Mouse (Mus musculus) heart, postnatal 0 days (tissue): ENCODE results near the gene Dop1b. TPM values are rescaled to one million over a fixed set of nuclear protein-coding genes. Genes with fewer than 3 reads are reported as not detected.
"Not testable (repeated sequence)": the region's sequence is repeated elsewhere in the genome, so short reads cannot be mapped to it uniquely, and the experiment has no call there.

Experiments used
- ATAC-seq: fragments of 200-750 bp; cut with Nextera tagmentation; 2 replicates; pipeline ENCODE4 v1.8.0; 2017; ENCODE audit warnings: low read depth, moderate number of reproducible peaks, moderate library complexity; ENCODE audit not compliant: insufficient read depth
- DNase-seq: peaks from one replicate; pipeline ENCODE4 v3.0.0-alpha.2; 2016; ENCODE audit warnings: low spot score
- H3K27ac ChIP-seq: fragments of 300-500 bp; sonication (generic); 2 replicates; pipeline ENCODE4 v1.5.1; 2014; ENCODE audit warnings: low read depth, mild to moderate bottlenecking
- H3K27me3 ChIP-seq: fragments of 300-500 bp; sonication (generic); 2 replicates; pipeline ENCODE4 v1.6.1; 2014; ENCODE audit warnings: low read length, mixed read lengths; ENCODE audit not compliant: control insufficient read depth, insufficient read depth
- H3K36me3 ChIP-seq: fragments of 300-500 bp; sonication (generic); replicated peaks from 2 replicates; pipeline ENCODE4 v1.6.1; 2014; ENCODE audit warnings: low read length, mixed read lengths; ENCODE audit not compliant: control insufficient read depth, insufficient read depth
- H3K4me1 ChIP-seq: fragments of 300-500 bp; sonication (generic); 2 replicates; pipeline ENCODE4 v1.6.1; 2014; ENCODE audit warnings: antibody characterized with exemption; ENCODE audit not compliant: control insufficient read depth, insufficient read depth
- H3K4me2 ChIP-seq: fragments of 300-500 bp; sonication (generic); 2 replicates; pipeline ENCODE4 v1.6.1; 2014; ENCODE audit warnings: low read depth, mild to moderate bottlenecking, low read length, moderate library complexity
- H3K4me3 ChIP-seq: fragments of 300-500 bp; sonication (generic); 2 replicates; pipeline ENCODE4 v1.5.1; 2014; ENCODE audit warnings: low read depth, low read length
- H3K9ac ChIP-seq: fragments of 300-500 bp; sonication (generic); replicated peaks from 2 replicates; pipeline ENCODE4 v1.6.1; 2014; ENCODE audit warnings: low read depth, low read length, mixed read lengths
- H3K9me3 ChIP-seq: fragments of 300-500 bp; sonication (generic); replicated peaks from 2 replicates; pipeline ENCODE4 v1.6.1; 2016; ENCODE audit warnings: low read length; ENCODE audit not compliant: control insufficient read depth
- CTCF ChIP-seq: IDR thresholded peaks from 2 replicates; pipeline ENCODE4 v1.5.1; 2016; ENCODE audit warnings: antibody characterized with exemption, control low read depth, low read depth
- EP300 ChIP-seq: IDR thresholded peaks from 2 replicates; pipeline ENCODE4 v1.6.1; 2016; ENCODE audit warnings: antibody characterized with exemption, low read depth
- WGBS: fragments of 180-500 bp; shearing (Covaris S2); extraction: QIAGEN DNeasy Blood & Tissue Kit; methylation state at CpG from one replicate; pipeline ENCODE4 v1.1.7; 2014; 5-methylcytosine and 5-hydroxymethylcytosine counted together
- polyA plus RNA-seq: library from polyadenylated mRNA; unstranded; fragments of >200 nt; fragmentation: Nextera tagmentation; extraction: Ambion mirVana; gene quantifications from 2 replicates; pipeline ENCODE4 v1.2.1, GENCODE M21; 2015
- total RNA-seq: library from RNA; depleted of rRNA; stranded (reverse); fragments of >200 nt; gene quantifications from 2 replicates; pipeline ENCODE4 v1.2.3, GENCODE M21; 2014; ENCODE audit warnings: low replicate concordance; rRNA removed

Gene Dop1b
- 13.0 and 13.2 TPM in 2 replicates for total RNA-seq
- 6.0 and 7.2 TPM in 2 replicates for polyA plus RNA-seq

DNA sequence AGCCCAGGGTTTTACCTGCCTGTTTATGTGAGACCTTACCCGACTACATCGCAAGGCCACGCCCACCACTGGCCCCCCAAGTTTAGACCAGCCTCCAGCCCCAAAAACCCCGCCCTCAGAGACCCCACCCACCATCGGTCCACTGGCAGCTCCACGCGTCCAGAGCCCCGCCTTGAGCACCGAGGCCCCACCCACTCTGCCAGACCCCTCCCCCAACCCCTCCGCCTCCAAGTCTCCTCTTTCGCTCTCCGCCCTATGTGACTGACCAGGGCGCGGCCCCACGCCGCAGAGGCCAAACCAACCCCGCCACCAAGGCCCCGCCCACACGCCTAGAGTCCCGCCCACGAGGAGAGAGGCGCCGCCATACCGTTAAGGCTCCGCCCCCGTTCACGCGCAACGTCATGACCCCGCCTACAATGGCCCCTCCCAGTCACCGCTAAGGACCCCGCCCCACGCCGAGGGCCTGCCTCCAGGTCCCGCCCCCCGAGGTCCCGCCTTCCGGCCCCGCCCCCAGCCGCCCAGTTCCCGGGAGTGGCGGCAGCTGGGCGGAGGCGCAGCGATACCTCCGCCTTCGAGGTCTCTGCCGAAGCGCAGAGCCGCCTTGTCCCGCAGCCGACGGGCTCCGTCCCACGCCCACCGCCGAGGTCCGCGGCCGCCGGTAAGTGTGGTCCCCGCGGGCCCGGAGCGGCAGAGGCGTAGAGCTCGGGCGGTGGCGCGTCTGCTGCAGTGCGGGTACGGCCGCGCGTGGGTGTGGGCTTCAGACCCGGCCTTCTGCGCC is at the start of gene Dop1b:
Dop1b (plus strand) TSS at position 494 of the 778 bp plus-strand sequence.
- no peak for TF ChIP-seq CTCF
- TF ChIP-seq EP300, result no peak; the same call in 1 of the 2 replicates
- Histone ChIP-seq H3K4me2 (peak within 1 kb of the TSS; percentile 97), H3K27me3 (no peaks in the 10 kb centered on the region), H3K9me3 (no peaks in the 10 kb centered on the region), H3K4me1 (0 out of 2 replicates have a peak, but pooled peaks cover 5% of the 10 kb centered on the region), H3K4me3 (peak within 1 kb of the TSS; percentile 82), H3K9ac (peak within 1 kb of the TSS; percentile 80), H3K27ac (peak within 1 kb of the TSS; percentile 71), H3K36me3 (no peaks in the 10 kb centered on the region)
- ATAC-seq (peak; percentile 96), DNase-seq (peak; percentile 98)
- under 1% methylated on average over 77 of the region's 77 CpGs for WGBS

DNA sequence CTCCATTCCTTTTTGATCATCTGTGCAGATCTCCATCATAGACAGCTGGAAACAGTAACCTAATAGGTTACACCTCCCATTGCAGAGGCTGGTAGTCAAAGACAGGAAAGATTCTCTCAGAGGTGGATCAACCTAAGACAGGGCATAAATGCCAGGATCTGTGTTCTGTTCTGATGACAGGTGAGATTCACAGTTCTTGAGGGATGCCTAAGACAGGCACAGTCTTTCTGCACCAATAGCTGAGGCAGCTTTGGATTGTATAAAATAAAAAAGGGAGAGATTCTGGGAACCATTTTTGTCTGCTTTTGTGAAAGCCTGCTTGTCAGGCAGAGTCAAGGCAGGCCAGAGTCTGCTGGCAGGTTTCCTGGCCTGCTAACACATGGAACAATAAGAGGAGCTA is 43.7 kb upstream of the Dop1b start:
- no peak for TF ChIP-seq CTCF
- TF ChIP-seq EP300, result no peak
- Histone ChIP-seq H3K4me3 (no peak overlapping the region), H3K27me3 (no peaks in the 10 kb centered on the region), H3K4me1 (no peaks in the 10 kb centered on the region), H3K9me3 (peaks cover 7% of the 10 kb centered on the region; the same call in 1 of the 2 replicates), H3K4me2 (no peak overlapping the region), H3K9ac (no peak overlapping the region), H3K36me3 (no peaks in the 10 kb centered on the region), H3K27ac (no peak overlapping the region)
- no peak for DNase-seq
- ATAC-seq, result no peak

DNA sequence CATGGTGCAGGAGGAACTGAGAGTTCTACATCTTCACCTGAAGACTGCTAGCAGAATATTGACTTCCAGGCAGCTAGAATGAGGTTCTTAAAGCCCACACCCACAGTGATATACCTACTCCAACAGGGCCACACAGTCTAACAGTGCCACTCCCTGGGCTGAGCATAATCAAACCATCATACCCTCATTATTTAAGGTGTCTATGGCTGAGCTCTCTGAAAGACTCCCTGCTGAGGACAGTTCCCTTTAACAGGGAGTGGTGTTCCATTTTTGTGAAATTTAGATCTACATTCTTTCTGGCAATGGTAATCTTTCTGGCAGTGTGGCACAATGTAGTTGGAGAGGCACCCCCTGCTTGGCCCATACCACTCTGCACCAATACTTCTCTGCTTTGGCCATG is 42.2 kb upstream of the Dop1b start:
- Histone ChIP-seq H3K36me3 (no peaks in the 10 kb centered on the region), H3K27ac (no peak overlapping the region), H3K9ac (no peak overlapping the region), H3K4me3 (no peak overlapping the region), H3K27me3 (no peaks in the 10 kb centered on the region), H3K4me1 (no peaks in the 10 kb centered on the region), H3K9me3 (peaks cover 7% of the 10 kb centered on the region; the same call in 1 of the 2 replicates), H3K4me2 (no peak overlapping the region)
- DNase-seq (no peak), ATAC-seq (no peak)
- TF ChIP-seq CTCF (no peak), EP300 (no peak)

DNA sequence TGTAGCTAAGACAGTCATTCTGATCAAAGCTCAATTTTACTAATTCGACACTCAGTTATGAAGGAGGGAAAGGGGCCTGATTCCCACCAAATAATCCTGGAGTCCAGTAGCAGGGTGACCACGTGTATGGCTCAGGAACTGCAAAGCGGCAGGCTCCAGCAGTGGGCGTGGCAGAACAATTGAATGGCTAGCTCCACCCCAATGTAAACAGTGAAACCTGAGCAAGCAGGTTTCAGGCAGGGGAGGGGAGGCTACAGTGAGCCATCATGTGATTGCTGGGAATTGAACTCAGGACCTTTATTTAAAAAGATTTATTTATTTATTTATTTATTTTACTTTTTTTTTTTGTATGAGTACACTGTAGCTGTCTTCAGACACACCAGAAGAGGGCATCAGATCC is 41.2 kb upstream of the Dop1b start:
- not testable (repeated sequence) for ATAC-seq

DNA sequence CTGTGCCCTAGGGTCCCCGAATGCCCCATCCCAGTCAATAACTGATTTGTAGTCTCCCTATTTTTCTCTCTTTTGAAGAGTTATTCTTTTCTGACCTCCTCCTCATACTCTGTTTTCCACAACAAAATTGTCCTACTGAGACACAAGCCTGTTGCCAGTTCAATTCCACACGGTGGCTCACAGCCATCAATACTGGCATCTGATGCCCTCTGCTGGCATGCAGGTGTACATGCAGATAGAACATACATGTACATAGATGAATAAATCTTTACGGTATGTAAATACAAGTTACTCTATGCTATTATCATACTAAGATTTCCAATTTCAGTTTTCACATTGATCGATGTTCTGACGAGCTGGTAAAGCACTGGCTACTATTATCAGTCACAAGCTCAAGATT is 40.6 kb upstream of the Dop1b start:
- ATAC-seq, result no peak

More for the DNA sequence above, 41.2 kb upstream of the Dop1b start:
- H3K9me3 ChIP-seq, H3K27me3 ChIP-seq, H3K9ac ChIP-seq, H3K4me3 ChIP-seq, H3K27ac ChIP-seq, H3K4me2 ChIP-seq, H3K36me3 ChIP-seq, DNase-seq, H3K4me1 ChIP-seq: not testable (repeated sequence)
- WGBS, result 43% methylated on average over 4 of the region's 4 CpGs

More for the DNA sequence above, 40.6 kb upstream of the Dop1b start:
- 82% methylated on average over 5 of the region's 5 CpGs for WGBS
- no peak overlapping the region for H3K27ac ChIP-seq
- TF ChIP-seq EP300 (no peak), CTCF (peak; percentile 22; the same call in 1 of the 2 replicates)
- H3K4me3 ChIP-seq, result no peak overlapping the region
- no peaks in the 10 kb centered on the region for H3K4me1 ChIP-seq
- H3K9me3 ChIP-seq, result peaks cover 7% of the 10 kb centered on the region; the same call in 1 of the 2 replicates
- DNase-seq, result no peak
- H3K4me2 ChIP-seq, result no peak overlapping the region
- H3K27me3 ChIP-seq, result 0 out of 2 replicates have a peak, but pooled peaks cover 1% of the 10 kb centered on the region
- H3K36me3 ChIP-seq, result no peaks in the 10 kb centered on the region
- no peak overlapping the region for H3K9ac ChIP-seq
